Mouse (Mus musculus) CD4-positive helper T cell, adult 2 months (primary cell): Measurements from ENCODE around the gene Drd2.

Experiments used
- DNase-seq: peaks from one replicate; pipeline ENCODE4 v3.0.0-alpha.2; 2012; ENCODE audit warnings: low read depth, missing footprints, low spot score

Gene Drd2

DNA sequence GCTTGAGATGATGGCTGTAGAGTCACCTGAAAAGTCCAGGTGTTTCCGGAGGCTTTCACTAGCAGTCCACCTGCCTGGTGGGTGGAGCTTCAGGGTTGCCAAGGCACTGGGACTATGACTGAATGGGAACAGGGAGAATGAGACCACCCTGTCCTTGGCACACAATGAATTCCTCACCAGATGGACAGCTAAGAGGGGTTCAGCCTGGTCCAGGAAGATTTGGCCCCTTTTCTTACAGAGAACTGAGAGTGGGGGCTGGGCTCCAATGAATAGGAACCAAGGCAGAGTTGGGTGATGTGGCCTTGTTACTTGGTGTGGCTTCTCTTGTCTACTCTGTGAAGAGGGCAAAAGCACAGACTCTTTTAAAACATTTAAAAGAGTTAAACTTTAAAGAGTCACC lies 112.0 kb downstream of the Drd2 start:
- no peak for DNase-seq

DNA sequence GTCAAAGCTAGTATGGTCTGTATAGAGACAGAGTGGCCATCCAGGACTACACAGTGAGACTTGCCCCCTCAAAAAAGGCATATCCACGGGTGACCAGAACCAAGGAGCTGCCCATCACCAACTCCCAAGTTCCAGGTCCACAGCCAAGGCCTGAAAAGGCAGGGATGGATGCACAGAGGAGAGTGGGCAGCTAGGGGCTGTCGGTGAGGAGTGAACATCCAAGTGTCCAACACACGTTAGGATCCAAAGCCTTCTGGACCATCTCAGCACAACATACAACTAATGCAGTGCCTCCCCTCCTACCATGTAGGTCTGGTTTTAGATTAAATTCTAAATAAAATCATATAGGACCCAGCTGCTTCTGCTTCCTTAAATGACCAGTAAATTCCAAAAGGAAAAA lies 115.7 kb downstream of the Drd2 start:
- DNase-seq = no peak
